Mouse (Mus musculus): Measurements from ENCODE around the gene Mphosph10. TPM values are rescaled to one million over a fixed set of nuclear protein-coding genes. Genes with fewer than 3 reads are reported as not detected.

Mphosph10 gene
- 20.3 and 25.9 TPM in 2 replicates for polyA plus RNA-seq (2015; fragmentation: Nextera tagmentation; extraction: Ambion mirVana)

DNA sequence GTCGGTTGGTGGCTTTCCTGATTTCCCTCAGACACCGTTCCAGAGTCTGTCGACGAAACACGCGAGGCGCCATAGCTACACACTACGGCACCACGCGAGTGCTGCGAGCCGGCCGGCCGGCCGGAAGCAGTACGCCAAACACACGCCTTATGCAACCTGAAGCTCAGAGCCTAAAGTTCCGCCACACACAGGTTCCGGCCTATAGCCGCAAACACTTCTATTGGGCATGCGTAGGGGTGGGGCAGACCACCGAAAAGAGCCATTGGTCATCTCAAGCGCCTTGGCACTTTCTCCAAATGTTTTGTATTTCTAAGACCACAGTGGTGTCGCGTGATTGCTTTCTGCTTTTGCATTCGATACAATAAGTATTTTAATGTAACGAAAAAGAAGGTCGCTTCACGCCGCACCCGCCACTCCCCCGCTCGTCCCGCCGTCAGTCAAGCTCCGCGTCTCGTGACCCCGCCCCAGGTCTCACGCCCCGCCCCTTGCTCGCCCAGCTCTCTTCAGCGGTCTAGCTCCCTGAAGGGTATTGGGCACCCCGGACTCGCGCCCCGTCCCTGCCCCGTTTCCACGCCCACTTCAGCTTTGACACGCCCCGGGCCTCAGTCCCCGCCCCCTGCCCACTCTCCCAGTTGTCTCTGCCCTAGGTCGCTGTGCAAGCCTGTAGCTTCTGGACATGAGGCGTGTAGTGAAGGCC lies at the start of gene Mphosph10, which contains the start of gene Mcee:
TSS of gene Mphosph10 (minus strand) at position 147 of the 697 bp plus-strand sequence.
TSS of gene Mcee (plus strand) at position 486 of the 697 bp plus-strand sequence.
- peak; percentile 99 for ATAC-seq (replicated peaks; ENCODE audit: extremely low read depth, insufficient read depth, low FRiP score)
- H3K4me2 ChIP-seq (ENCODE audit: low read depth, low read length): peak within 1 kb of the TSS; percentile 88
- peak within 1 kb of the TSS; percentile 89 for H3K27ac ChIP-seq (ENCODE audit: low read length)
- H3K27me3 ChIP-seq (ENCODE audit: control insufficient read depth, insufficient read depth, low read length): no peaks in the 10 kb centered on the region
- WGBS: under 1% methylated on average over 54 of the region's 54 CpGs
- peaks cover 6% of the 10 kb centered on the region; the same call in 1 of the 2 replicates for H3K36me3 ChIP-seq (ENCODE audit: control insufficient read depth, insufficient read depth)
- peak within 1 kb of the TSS; percentile 93 for H3K4me3 ChIP-seq (ENCODE audit: low read length)
- H3K4me1 ChIP-seq (ENCODE audit: control insufficient read depth, insufficient read depth, low read length): peaks cover 7% of the 10 kb centered on the region
- H3K9me3 ChIP-seq (replicated peaks; ENCODE audit: control insufficient read depth, low read length): no peaks in the 10 kb centered on the region
- H3K9ac ChIP-seq (ENCODE audit: low read length): peak within 1 kb of the TSS; percentile 90

DNA sequence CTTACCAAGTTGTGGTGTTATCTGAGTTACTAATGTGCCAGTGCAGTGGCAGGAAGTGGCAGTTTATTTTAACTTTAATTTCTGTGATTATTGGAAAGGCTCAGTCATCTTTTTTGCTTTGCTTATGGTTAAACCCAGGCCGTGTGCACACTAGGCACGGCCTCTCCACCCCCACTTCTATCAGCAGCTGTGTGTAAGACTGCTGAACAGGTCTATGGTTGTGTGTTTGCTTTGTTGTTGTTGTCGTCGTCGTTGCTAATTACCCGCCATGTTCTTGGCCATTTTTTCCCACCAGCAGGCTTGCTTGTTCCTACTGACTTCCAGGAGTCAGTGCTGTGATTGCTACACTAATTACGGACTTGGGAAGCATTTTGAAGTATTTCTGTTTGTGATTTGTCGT lies 48.5 kb upstream of the Mphosph10 start:
- Histone ChIP-seq H3K4me1 (ENCODE audit: control insufficient read depth, insufficient read depth, low read length) (no peaks in the 10 kb centered on the region), H3K27ac (ENCODE audit: low read length) (no peak overlapping the region), H3K36me3 (ENCODE audit: control insufficient read depth, insufficient read depth) (no peaks in the 10 kb centered on the region), H3K27me3 (ENCODE audit: control insufficient read depth, insufficient read depth, low read length) (no peaks in the 10 kb centered on the region), H3K4me3 (ENCODE audit: low read length) (no peak overlapping the region), H3K4me2 (ENCODE audit: low read depth, low read length) (no peak overlapping the region), H3K9ac (ENCODE audit: low read length) (no peak overlapping the region), H3K9me3 (replicated peaks; ENCODE audit: control insufficient read depth, low read length) (no peaks in the 10 kb centered on the region)
- ATAC-seq (replicated peaks; ENCODE audit: extremely low read depth, insufficient read depth, low FRiP score): no peak
- 77% methylated on average over 8 of the region's 8 CpGs for WGBS

- H3K36me3 ChIP-seq (ENCODE audit: control insufficient read depth, insufficient read depth): no peaks in the 10 kb centered on the region
- H3K27ac ChIP-seq (ENCODE audit: low read length): no peak overlapping the region
- H3K4me3 ChIP-seq (ENCODE audit: low read length): no peak overlapping the region
- no peaks in the 10 kb centered on the region for H3K27me3 ChIP-seq (ENCODE audit: control insufficient read depth, insufficient read depth, low read length)
- no peak overlapping the region for H3K4me2 ChIP-seq (ENCODE audit: low read depth, low read length)
- H3K9me3 ChIP-seq (replicated peaks; ENCODE audit: control insufficient read depth, low read length): no peaks in the 10 kb centered on the region
- ATAC-seq (replicated peaks; ENCODE audit: extremely low read depth, insufficient read depth, low FRiP score): no peak
- WGBS: 57% methylated on average over 5 of the region's 5 CpGs
- no peak overlapping the region for H3K9ac ChIP-seq (ENCODE audit: low read length)
- H3K4me1 ChIP-seq (ENCODE audit: control insufficient read depth, insufficient read depth, low read length): no peaks in the 10 kb centered on the region
Measured at GRCm38 (mm10) chr7:64439595-64440518, 47.8 kb upstream of the Mphosph10 start.

- Histone ChIP-seq H3K27ac (ENCODE audit: low read length) (no peak overlapping the region), H3K4me1 (ENCODE audit: control insufficient read depth, insufficient read depth, low read length) (no peaks in the 10 kb centered on the region), H3K36me3 (ENCODE audit: control insufficient read depth, insufficient read depth) (no peaks in the 10 kb centered on the region), H3K4me3 (ENCODE audit: low read length) (no peak overlapping the region), H3K27me3 (ENCODE audit: control insufficient read depth, insufficient read depth, low read length) (no peaks in the 10 kb centered on the region), H3K9me3 (replicated peaks; ENCODE audit: control insufficient read depth, low read length) (no peaks in the 10 kb centered on the region), H3K4me2 (ENCODE audit: low read depth, low read length) (no peak overlapping the region), H3K9ac (ENCODE audit: low read length) (no peak overlapping the region)
- 62% methylated on average over 5 of the region's 5 CpGs for WGBS
- no peak for ATAC-seq (replicated peaks; ENCODE audit: extremely low read depth, insufficient read depth, low FRiP score)
Measured at GRCm38 (mm10) chr7:64424861-64425260, 32.8 kb upstream of the Mphosph10 start.

GRCm38 (mm10) chr7:64403989-64404388 lies 11.9 kb upstream of the Mphosph10 start:
- no peak for ATAC-seq (replicated peaks; ENCODE audit: extremely low read depth, insufficient read depth, low FRiP score)
- Histone ChIP-seq H3K9ac (ENCODE audit: low read length) (no peak overlapping the region), H3K27me3 (ENCODE audit: control insufficient read depth, insufficient read depth, low read length) (no peaks in the 10 kb centered on the region), H3K4me1 (ENCODE audit: control insufficient read depth, insufficient read depth, low read length) (no peaks in the 10 kb centered on the region), H3K4me3 (ENCODE audit: low read length) (no peak overlapping the region), H3K27ac (ENCODE audit: low read length) (no peak overlapping the region), H3K36me3 (ENCODE audit: control insufficient read depth, insufficient read depth) (peaks cover 3% of the 10 kb centered on the region; the same call in 1 of the 2 replicates), H3K4me2 (ENCODE audit: low read depth, low read length) (no peak overlapping the region), H3K9me3 (replicated peaks; ENCODE audit: control insufficient read depth, low read length) (no peaks in the 10 kb centered on the region)
- WGBS: 86% methylated on average over 8 of the region's 8 CpGs

- Histone ChIP-seq H3K27me3 (ENCODE audit: control insufficient read depth, insufficient read depth, low read length) (no peaks in the 10 kb centered on the region), H3K4me2 (ENCODE audit: low read depth, low read length) (no peak overlapping the region), H3K27ac (ENCODE audit: low read length) (no peak overlapping the region), H3K4me3 (ENCODE audit: low read length) (no peak overlapping the region), H3K9ac (ENCODE audit: low read length) (no peak overlapping the region), H3K4me1 (ENCODE audit: control insufficient read depth, insufficient read depth, low read length) (no peaks in the 10 kb centered on the region), H3K9me3 (replicated peaks; ENCODE audit: control insufficient read depth, low read length) (no peaks in the 10 kb centered on the region), H3K36me3 (ENCODE audit: control insufficient read depth, insufficient read depth) (peaks cover 3% of the 10 kb centered on the region; the same call in 1 of the 2 replicates)
- no peak for ATAC-seq (replicated peaks; ENCODE audit: extremely low read depth, insufficient read depth, low FRiP score)
- WGBS: 83% methylated on average over 4 of the region's 4 CpGs
Measured at GRCm38 (mm10) chr7:64402452-64402851, 10.4 kb upstream of the Mphosph10 start.

GRCm38 (mm10) chr7:64400725-64401124 lies 8.7 kb upstream of the Mphosph10 start:
- H3K27ac ChIP-seq (ENCODE audit: low read length): no peak overlapping the region
- WGBS: 84% methylated on average over 1 of the region's 1 CpGs
- peaks cover 3% of the 10 kb centered on the region; the same call in 1 of the 2 replicates for H3K36me3 ChIP-seq (ENCODE audit: control insufficient read depth, insufficient read depth)
- no peak overlapping the region for H3K4me3 ChIP-seq (ENCODE audit: low read length)
- H3K9me3 ChIP-seq (replicated peaks; ENCODE audit: control insufficient read depth, low read length): no peaks in the 10 kb centered on the region
- no peak for ATAC-seq (replicated peaks; ENCODE audit: extremely low read depth, insufficient read depth, low FRiP score)
- no peaks in the 10 kb centered on the region for H3K4me1 ChIP-seq (ENCODE audit: control insufficient read depth, insufficient read depth, low read length)
- H3K9ac ChIP-seq (ENCODE audit: low read length): no peak overlapping the region
- H3K4me2 ChIP-seq (ENCODE audit: low read depth, low read length): no peak overlapping the region
- no peaks in the 10 kb centered on the region for H3K27me3 ChIP-seq (ENCODE audit: control insufficient read depth, insufficient read depth, low read length)

GRCm38 (mm10) chr7:64392819-64393151 lies 717 bp upstream of the Mphosph10 start:
- Histone ChIP-seq H3K27ac (ENCODE audit: low read length) (peak overlapping the region; percentile 89), H3K4me3 (ENCODE audit: low read length) (peak overlapping the region; percentile 93), H3K9me3 (replicated peaks; ENCODE audit: control insufficient read depth, low read length) (no peaks in the 10 kb centered on the region), H3K9ac (ENCODE audit: low read length) (peak overlapping the region; percentile 90), H3K27me3 (ENCODE audit: control insufficient read depth, insufficient read depth, low read length) (no peaks in the 10 kb centered on the region), H3K4me1 (ENCODE audit: control insufficient read depth, insufficient read depth, low read length) (peaks cover 7% of the 10 kb centered on the region), H3K36me3 (ENCODE audit: control insufficient read depth, insufficient read depth) (peaks cover 5% of the 10 kb centered on the region; the same call in 1 of the 2 replicates), H3K4me2 (ENCODE audit: low read depth, low read length) (peak overlapping the region; percentile 74)
- ATAC-seq (replicated peaks; ENCODE audit: extremely low read depth, insufficient read depth, low FRiP score): peak; percentile 35
- under 1% methylated on average over 15 of the region's 15 CpGs for WGBS

- Histone ChIP-seq H3K4me1 (ENCODE audit: control insufficient read depth, insufficient read depth, low read length) (peaks cover 7% of the 10 kb centered on the region), H3K4me3 (ENCODE audit: low read length) (peak overlapping the region; percentile 93), H3K9ac (ENCODE audit: low read length) (peak overlapping the region; percentile 80), H3K36me3 (ENCODE audit: control insufficient read depth, insufficient read depth) (peaks cover 9% of the 10 kb centered on the region; the same call in 1 of the 2 replicates), H3K27me3 (ENCODE audit: control insufficient read depth, insufficient read depth, low read length) (no peaks in the 10 kb centered on the region), H3K9me3 (replicated peaks; ENCODE audit: control insufficient read depth, low read length) (no peaks in the 10 kb centered on the region), H3K4me2 (ENCODE audit: low read depth, low read length) (peak overlapping the region; percentile 88), H3K27ac (ENCODE audit: low read length) (peak overlapping the region; percentile 89)
- ATAC-seq (replicated peaks; ENCODE audit: extremely low read depth, insufficient read depth, low FRiP score): no peak
- 3% methylated on average over 8 of the region's 8 CpGs for WGBS
Measured at GRCm38 (mm10) chr7:64391479-64391878, 589 bp downstream of the Mphosph10 start.

All from heart, embryonic 16.5 days (tissue).